Mouse (Mus musculus): ENCODE data around the gene Gm20388.

Gene Gm20388

GRCm38 (mm10) chr8:122443262-122444006 lies 2532.8 kb downstream of the Gm20388 start, which contains the start of gene Mvd:
Gene Mvd, minus strand, starts transcription at chr8:122443422.
- DNase-seq (ENCODE audit: low spot score): peak; percentile 98

GRCm38 (mm10) chr8:122444058-122444748 lies 2533.6 kb downstream of the Gm20388 start:
- peak; percentile 76 for DNase-seq (ENCODE audit: low spot score)

GRCm38 (mm10) chr8:122445203-122445602 lies 2534.6 kb downstream of the Gm20388 start:
- no peak for DNase-seq (ENCODE audit: low spot score)

- DNase-seq (ENCODE audit: low spot score): no peak
Observed at GRCm38 (mm10) chr8:122451161-122451703, 2540.6 kb downstream of the Gm20388 start.

GRCm38 (mm10) chr8:122452154-122452553 lies 2541.5 kb downstream of the Gm20388 start:
- no peak for DNase-seq (ENCODE audit: low spot score)

GRCm38 (mm10) chr8:122454409-122454808 lies 2543.8 kb downstream of the Gm20388 start:
- DNase-seq (ENCODE audit: low spot score): no peak

- no peak for DNase-seq (ENCODE audit: low spot score)
Observed at GRCm38 (mm10) chr8:122457171-122457570, 2546.5 kb downstream of the Gm20388 start.

- no peak for DNase-seq (ENCODE audit: low spot score)
Observed at GRCm38 (mm10) chr8:122459218-122459900, 2548.7 kb downstream of the Gm20388 start.

GRCm38 (mm10) chr8:122459990-122460389 lies 2549.3 kb downstream of the Gm20388 start:
- DNase-seq (ENCODE audit: low spot score): no peak

- DNase-seq (ENCODE audit: low spot score): peak; percentile 64
Observed at GRCm38 (mm10) chr8:122460524-122461472, 2550.2 kb downstream of the Gm20388 start, which contains the start of gene Snai3. Gene Snai3, minus strand, starts transcription at chr8:122460733.

- no peak for DNase-seq (ENCODE audit: low spot score)
Observed at GRCm38 (mm10) chr8:122461473-122462148, 2551.0 kb downstream of the Gm20388 start.

- no peak for DNase-seq (ENCODE audit: low spot score)
Observed at GRCm38 (mm10) chr8:122462510-122462909, 2551.9 kb downstream of the Gm20388 start.

- DNase-seq (ENCODE audit: low spot score): no peak
Observed at GRCm38 (mm10) chr8:122463651-122464640, 2553.3 kb downstream of the Gm20388 start.

GRCm38 (mm10) chr8:122464985-122465384 lies 2554.3 kb downstream of the Gm20388 start:
- DNase-seq (ENCODE audit: low spot score): no peak

GRCm38 (mm10) chr8:122467816-122468215 lies 2557.2 kb downstream of the Gm20388 start:
- DNase-seq (ENCODE audit: low spot score): no peak

GRCm38 (mm10) chr8:122469407-122469806 lies 2558.8 kb downstream of the Gm20388 start:
- no peak for DNase-seq (ENCODE audit: low spot score)

- DNase-seq (ENCODE audit: low spot score): no peak
Observed at GRCm38 (mm10) chr8:122469965-122470364, 2559.3 kb downstream of the Gm20388 start.

GRCm38 (mm10) chr8:122470691-122471090 lies 2560.1 kb downstream of the Gm20388 start:
- DNase-seq (ENCODE audit: low spot score): no peak

GRCm38 (mm10) chr8:122473911-122474421 lies 2563.3 kb downstream of the Gm20388 start:
- DNase-seq (ENCODE audit: low spot score): no peak
